Mouse (Mus musculus): Measurements from ENCODE around the gene Olfr1042.

DNA sequence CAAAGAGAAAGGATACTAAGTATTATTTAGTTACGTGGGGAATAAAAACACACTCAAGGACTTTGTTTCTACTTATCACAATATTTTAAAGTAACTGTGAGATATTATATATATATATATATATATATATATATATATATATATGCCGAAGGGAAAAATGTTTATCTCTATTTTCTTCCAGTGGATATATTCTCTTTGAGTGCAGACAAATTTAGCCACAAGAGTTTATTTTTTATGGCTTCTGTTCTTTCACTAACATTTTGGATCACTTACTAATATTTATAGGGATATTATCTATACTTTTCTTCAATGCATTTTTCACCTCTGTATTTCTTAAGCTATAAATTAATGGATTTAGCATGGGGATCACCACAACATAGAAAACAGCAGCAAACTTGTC lies at the start of gene Olfr1042:
- TF ChIP-seq GATA1 (IDR thresholded peaks at IDR 0.05; ENCODE audit: borderline replicate concordance, low read length) (no peak), FLI1 (IDR thresholded peaks at IDR 0.05; ENCODE audit: low read length) (no peak)
